Mouse (Mus musculus) olfactory bulb, adult 2 months (tissue): ENCODE measurements around the gene Sertad1.

Experiments
- CTCF ChIP-seq: fragments of 200-500 bp; IDR thresholded peaks from 2 replicates; pipeline ENCODE4 v1.5.1; 2012; ENCODE audit warnings: low read depth, mild to moderate bottlenecking, low read length, moderate library complexity; ENCODE audit not compliant: insufficient read depth
- POLR2A ChIP-seq: fragments of 200-500 bp; IDR thresholded peaks from 2 replicates; pipeline ENCODE4 v1.6.1; 2012; ENCODE audit warnings: mild to moderate bottlenecking, low read depth, low read length, moderate library complexity; ENCODE audit not compliant: insufficient read depth

- TF ChIP-seq POLR2A (no peak), CTCF (no peak)
Measured at GRCm38 (mm10) chr7:27514961-27515360, 28.3 kb downstream of the Sertad1 start.
